Mouse (Mus musculus): ENCODE data around the gene Ltbp3. TPM values are rescaled to one million over a fixed set of nuclear protein-coding genes. Genes with fewer than 3 reads are reported as not detected.

The Ltbp3 gene
- 41.1 and 48.9 TPM in 2 replicates for polyA plus RNA-seq (2015; fragmentation: Nextera tagmentation; extraction: Ambion mirVana)

- Histone ChIP-seq H3K27ac (peak within 1 kb of the TSS; percentile 98), H3K4me1 (peaks cover 57% of the 10 kb centered on the region), H3K9ac (peak within 1 kb of the TSS; percentile 97), H3K27me3 (peaks cover 28% of the 10 kb centered on the region), H3K36me3 (no peaks in the 10 kb centered on the region), H3K4me3 (peak within 1 kb of the TSS; percentile 93), H3K9me3 (no peaks in the 10 kb centered on the region), H3K4me2 (replicated peaks) (peak within 1 kb of the TSS; percentile 93)
- ATAC-seq (ENCODE audit: low FRiP score, low read depth): peak; percentile 77
- WGBS: 25% methylated on average over 10 of the region's 14 CpGs
Measured at GRCm38 (mm10) chr19:5740320-5741317, at the start of gene Ltbp3. Gene Ltbp3 (plus strand): TSS chr19:5740904.

- no peak for ATAC-seq (ENCODE audit: low FRiP score, low read depth)
- H3K4me1 ChIP-seq: peaks cover 60% of the 10 kb centered on the region
- peaks cover 58% of the 10 kb centered on the region for H3K36me3 ChIP-seq
- peak overlapping the region; percentile 99 for H3K4me2 ChIP-seq (replicated peaks)
- H3K4me3 ChIP-seq: peak overlapping the region; percentile 72
- peak overlapping the region; percentile 95 for H3K9ac ChIP-seq
- 89% methylated on average over 5 of the region's 5 CpGs for WGBS
- peak overlapping the region; percentile 95; the same call in 1 of the 2 replicates for H3K27ac ChIP-seq
- H3K9me3 ChIP-seq: no peaks in the 10 kb centered on the region
- no peaks in the 10 kb centered on the region for H3K27me3 ChIP-seq
Measured at GRCm38 (mm10) chr19:5691601-5692000, 49.1 kb upstream of the Ltbp3 start.

GRCm38 (mm10) chr19:5692086-5692912, 48.4 kb upstream of the Ltbp3 start:
- peaks cover 56% of the 10 kb centered on the region for H3K4me1 ChIP-seq
- peak overlapping the region; percentile 72 for H3K4me3 ChIP-seq
- peak overlapping the region; percentile 95 for H3K9ac ChIP-seq
- peak overlapping the region; percentile 95 for H3K27ac ChIP-seq
- H3K4me2 ChIP-seq (replicated peaks): peak overlapping the region; percentile 99
- no peaks in the 10 kb centered on the region for H3K27me3 ChIP-seq
- ATAC-seq (ENCODE audit: low FRiP score, low read depth): no peak
- H3K36me3 ChIP-seq: peaks cover 65% of the 10 kb centered on the region
- 64% methylated on average over 10 of the region's 10 CpGs for WGBS
- no peaks in the 10 kb centered on the region for H3K9me3 ChIP-seq

- Histone ChIP-seq H3K27ac (no peak overlapping the region), H3K9me3 (no peaks in the 10 kb centered on the region), H3K27me3 (no peaks in the 10 kb centered on the region), H3K4me2 (replicated peaks) (peak overlapping the region; percentile 99), H3K4me1 (peaks cover 50% of the 10 kb centered on the region), H3K9ac (peak overlapping the region; percentile 95), H3K4me3 (peak overlapping the region; percentile 72), H3K36me3 (peaks cover 72% of the 10 kb centered on the region)
- WGBS: 80% methylated on average over 10 of the region's 10 CpGs
- ATAC-seq (ENCODE audit: low FRiP score, low read depth): no peak
Measured at GRCm38 (mm10) chr19:5692913-5693396, 47.7 kb upstream of the Ltbp3 start.

- H3K9ac ChIP-seq: 0 out of 2 replicates have a peak overlapping the region, but pooled peaks have one; percentile 8
- H3K9me3 ChIP-seq: no peaks in the 10 kb centered on the region
- H3K27ac ChIP-seq: no peak overlapping the region
- no peak for ATAC-seq (ENCODE audit: low FRiP score, low read depth)
- peaks cover 80% of the 10 kb centered on the region for H3K36me3 ChIP-seq
- WGBS: 94% methylated on average over 6 of the region's 6 CpGs
- no peak overlapping the region for H3K4me3 ChIP-seq
- no peaks in the 10 kb centered on the region for H3K27me3 ChIP-seq
- H3K4me2 ChIP-seq (replicated peaks): peak overlapping the region; percentile 99; the same call in 1 of the 2 replicates
- peaks cover 48% of the 10 kb centered on the region for H3K4me1 ChIP-seq
Measured at GRCm38 (mm10) chr19:5693801-5694200, 46.9 kb upstream of the Ltbp3 start.

GRCm38 (mm10) chr19:5695849-5696462, 44.7 kb upstream of the Ltbp3 start:
- Histone ChIP-seq H3K9ac (peak overlapping the region; percentile 45; the same call in 1 of the 2 replicates), H3K4me2 (replicated peaks) (peak overlapping the region; percentile 52), H3K36me3 (peaks cover 97% of the 10 kb centered on the region), H3K4me1 (peaks cover 39% of the 10 kb centered on the region), H3K27me3 (no peaks in the 10 kb centered on the region), H3K9me3 (no peaks in the 10 kb centered on the region), H3K4me3 (0 out of 2 replicates have a peak overlapping the region, but pooled peaks have one; percentile 19), H3K27ac (no peak overlapping the region)
- ATAC-seq (ENCODE audit: low FRiP score, low read depth): no peak
- WGBS: 17% methylated on average over 41 of the region's 41 CpGs

GRCm38 (mm10) chr19:5704163-5704800, 36.4 kb upstream of the Ltbp3 start, which contains the start of gene Kcnk7:
Gene Kcnk7 (plus strand): TSS chr19:5704367.
- 0 out of 2 replicates have a peak, but pooled peaks have one; percentile 11 for ATAC-seq (ENCODE audit: low FRiP score, low read depth)
- 73% methylated on average over 17 of the region's 17 CpGs for WGBS
- Histone ChIP-seq H3K9ac (peak within 1 kb of the TSS; percentile 0; the same call in 1 of the 2 replicates), H3K9me3 (no peaks in the 10 kb centered on the region), H3K4me2 (replicated peaks) (no peak within 1 kb of the TSS), H3K27ac (peak within 1 kb of the TSS; percentile 58; the same call in 1 of the 2 replicates), H3K4me1 (peaks cover 12% of the 10 kb centered on the region), H3K27me3 (no peaks in the 10 kb centered on the region), H3K36me3 (peaks cover 73% of the 10 kb centered on the region), H3K4me3 (no peak within 1 kb of the TSS)

- Histone ChIP-seq H3K4me1 (peaks cover 12% of the 10 kb centered on the region), H3K4me3 (no peak overlapping the region), H3K27ac (peak overlapping the region; percentile 58; the same call in 1 of the 2 replicates), H3K9ac (peak overlapping the region; percentile 0), H3K4me2 (replicated peaks) (no peak overlapping the region), H3K9me3 (no peaks in the 10 kb centered on the region), H3K27me3 (no peaks in the 10 kb centered on the region), H3K36me3 (peaks cover 72% of the 10 kb centered on the region)
- 42% methylated on average over 10 of the region's 10 CpGs for WGBS
- ATAC-seq (ENCODE audit: low FRiP score, low read depth): peak; percentile 69; the same call in 1 of the 2 replicates
Measured at GRCm38 (mm10) chr19:5704801-5705571, 35.7 kb upstream of the Ltbp3 start.

GRCm38 (mm10) chr19:5710068-5710467, 30.6 kb upstream of the Ltbp3 start:
- H3K9me3 ChIP-seq: no peaks in the 10 kb centered on the region
- 93% methylated on average over 6 of the region's 6 CpGs for WGBS
- H3K27ac ChIP-seq: no peak overlapping the region
- H3K4me2 ChIP-seq (replicated peaks): no peak overlapping the region
- H3K4me3 ChIP-seq: no peak overlapping the region
- no peak for ATAC-seq (ENCODE audit: low FRiP score, low read depth)
- H3K27me3 ChIP-seq: no peaks in the 10 kb centered on the region
- peaks cover 68% of the 10 kb centered on the region for H3K36me3 ChIP-seq
- H3K9ac ChIP-seq: no peak overlapping the region
- peaks cover 24% of the 10 kb centered on the region for H3K4me1 ChIP-seq

GRCm38 (mm10) chr19:5710581-5710980, 30.1 kb upstream of the Ltbp3 start:
- Histone ChIP-seq H3K27ac (no peak overlapping the region), H3K27me3 (no peaks in the 10 kb centered on the region), H3K4me1 (peaks cover 20% of the 10 kb centered on the region), H3K4me2 (replicated peaks) (no peak overlapping the region), H3K36me3 (peaks cover 72% of the 10 kb centered on the region), H3K4me3 (no peak overlapping the region), H3K9ac (no peak overlapping the region), H3K9me3 (no peaks in the 10 kb centered on the region)
- no peak for ATAC-seq (ENCODE audit: low FRiP score, low read depth)
- 83% methylated on average over 8 of the region's 8 CpGs for WGBS
